In the genomic region with DNA sequence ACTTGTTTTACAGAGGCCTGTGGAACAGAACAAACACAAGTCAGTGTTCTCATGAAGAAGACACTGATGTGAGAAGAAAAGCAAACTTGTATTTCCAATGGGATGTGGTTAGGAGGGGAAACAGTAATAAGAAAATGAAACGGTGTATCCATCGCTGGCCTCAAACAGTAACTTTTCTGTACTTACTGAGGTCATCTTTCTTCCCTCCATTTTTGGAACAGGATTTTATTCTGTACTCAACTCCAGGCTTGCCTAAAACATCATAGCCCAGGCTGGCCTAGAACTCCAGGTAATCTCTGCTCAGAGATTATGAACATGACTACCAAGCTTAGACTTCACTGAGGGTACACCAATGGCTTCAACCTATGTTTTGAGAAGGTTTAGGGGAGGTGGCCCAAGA, we compare ENCODE assay signal across 9 mouse cellular contexts. TPM values are rescaled to one million over a fixed set of nuclear protein-coding genes. Genes with fewer than 3 reads are reported as not detected.
DNase-seq lines count a peak whose midpoint lies in the region; ATAC-seq and TF ChIP-seq lines count a peak whose summit lies in the region.
"Had no signal": no experiment of that assay in that cellular context is flagged by ENCODE, and none has a peak within 500 bp of the region (broad histone marks: within the 10 kb centered on the region; RNA-seq: fewer than 3 reads in every experiment).

No protein-coding gene starts in this region.

- H3K9me3 ChIP-seq in heart, embryonic 11.5 days (replicated peaks; ENCODE audit: control insufficient read depth, low read length), result no peaks in the 10 kb centered on the region
- H3K9me3 ChIP-seq in ES-E14 (ENCODE audit: control insufficient read depth, insufficient read depth, low read depth, low read length), result no peaks in the 10 kb centered on the region
- no peaks in the 10 kb centered on the region for H3K9me3 ChIP-seq in hindbrain, embryonic 12.5 days (replicated peaks)
- H3K9me3 ChIP-seq in liver, postnatal 0 days (ENCODE audit: low read length), result no peaks in the 10 kb centered on the region

- no peak for TF ChIP-seq CTCF in liver, postnatal 0 days (IDR thresholded peaks at IDR 0.05; ENCODE audit: low read depth)
- no peak for TF ChIP-seq CTCF in thymus, adult 2 months (IDR thresholded peaks at IDR 0.05; ENCODE audit: borderline replicate concordance, control insufficient read depth, extremely low read depth, insufficient read depth, low read length, poor library complexity)

- H3K4me2 ChIP-seq in heart, embryonic 11.5 days, result peak overlapping the region; percentile 73
- peak overlapping the region; percentile 68 for H3K4me2 ChIP-seq in hindbrain, embryonic 12.5 days (replicated peaks)
- H3K4me2 ChIP-seq in liver, postnatal 0 days (ENCODE audit: low read depth, low read length), result peak overlapping the region; percentile 81

- TF ChIP-seq POLR2A in thymus, adult 2 months (IDR thresholded peaks at IDR 0.05; ENCODE audit: control insufficient read depth, extremely low read depth, insufficient read depth, low read length, poor library complexity), result no peak

- DNase-seq in heart, postnatal 36 days, result no peak
- no peak for DNase-seq in ES-E14 (ENCODE audit: low read depth, low spot score)
- no peak for DNase-seq in liver, postnatal 0 days
- no peak for DNase-seq in thymus, adult 2 months
- no peak for DNase-seq in c-Kit-positive CD71-positive TER-119-positive erythroid progenitor cells, embryonic 14.5 days (ENCODE audit: low spot score)
- DNase-seq in layer of hippocampus, adult 11-12 months (ENCODE audit: low spot score), result no peak

- in situ Hi-C loops in ES-E14 (cut with MboI; ENCODE audit: low sequenced_read_pairs in 2 of 2, unreplicated experiment in 2 of 2), result no loop called here

- intact Hi-C loops in heart, postnatal 36 days (cut with DNase I), result no loop called here

- H3K4me3 ChIP-seq in heart, embryonic 11.5 days (ENCODE audit: low read depth, low read length), result peak overlapping the region; percentile 80
- peak overlapping the region; percentile 70 to 97 for H3K4me3 ChIP-seq in ES-E14 (ENCODE audit: insufficient read depth in 1 of 2, low read depth in 1 of 2, low read length in 2 of 2, poor library complexity in 1 of 2, severe bottlenecking in 1 of 2)
- peak overlapping the region; percentile 84 for H3K4me3 ChIP-seq in hindbrain, embryonic 12.5 days
- H3K4me3 ChIP-seq in liver, postnatal 0 days (ENCODE audit: low read depth, low read length), result peak overlapping the region; percentile 81
- no peak overlapping the region for H3K4me3 ChIP-seq in thymus, adult 2 months (ENCODE audit: control insufficient read depth, insufficient read depth, low read length)

- no peaks in the 10 kb centered on the region for H3K27me3 ChIP-seq in heart, embryonic 11.5 days (ENCODE audit: control insufficient read depth, insufficient read depth, low read length)
- no peaks in the 10 kb centered on the region for H3K27me3 ChIP-seq in hindbrain, embryonic 12.5 days
- no peaks in the 10 kb centered on the region for H3K27me3 ChIP-seq in liver, postnatal 0 days (ENCODE audit: insufficient read depth, low read length)
- no peaks in the 10 kb centered on the region for H3K27me3 ChIP-seq in thymus, adult 2 months (ENCODE audit: control insufficient read depth, insufficient read depth, low read length)

- WGBS in heart, embryonic 11.5 days (ENCODE audit: insufficient replicate concordance), result 91% methylated on average over 2 of the region's 2 CpGs
- WGBS in hindbrain, embryonic 12.5 days, result 98% methylated on average over 2 of the region's 2 CpGs
- WGBS in liver, postnatal 0 days (ENCODE audit: insufficient replicate concordance), result 66% methylated on average over 2 of the region's 2 CpGs
- WGBS in thymus, adult 2 months, result 68% methylated on average over 2 of the region's 2 CpGs

- peaks cover 53% of the 10 kb centered on the region for H3K36me3 ChIP-seq in heart, embryonic 11.5 days (ENCODE audit: control insufficient read depth, insufficient read depth, low read length)
- peaks cover 61% of the 10 kb centered on the region for H3K36me3 ChIP-seq in ES-E14 (ENCODE audit: control insufficient read depth, insufficient read depth, low read length, poor library complexity, severe bottlenecking)
- H3K36me3 ChIP-seq in hindbrain, embryonic 12.5 days, result peaks cover 78% of the 10 kb centered on the region
- peaks cover 75% of the 10 kb centered on the region for H3K36me3 ChIP-seq in liver, postnatal 0 days (replicated peaks; ENCODE audit: insufficient read depth, low read length)
- H3K36me3 ChIP-seq in thymus, adult 2 months (ENCODE audit: control insufficient read depth, insufficient read depth, low read length), result peaks cover 53% of the 10 kb centered on the region

- TF ChIP-seq EP300 in liver, postnatal 0 days (IDR thresholded peaks at IDR 0.05; ENCODE audit: low read depth), result no peak

- peaks cover 19% of the 10 kb centered on the region for H3K4me1 ChIP-seq in heart, embryonic 11.5 days (ENCODE audit: control insufficient read depth, insufficient read depth, low read length)
- H3K4me1 ChIP-seq in ES-E14 (ENCODE audit: control insufficient read depth in 2 of 2, insufficient read depth in 2 of 2, low read length in 2 of 2, poor library complexity in 1 of 2), result peaks cover 0 to 16% of the 10 kb centered on the region in 2 experiments; a peak in 2 of 4 replicates
- H3K4me1 ChIP-seq in hindbrain, embryonic 12.5 days, result peaks cover 39% of the 10 kb centered on the region
- H3K4me1 ChIP-seq in liver, postnatal 0 days (ENCODE audit: insufficient read depth), result peaks cover 24% of the 10 kb centered on the region
- peaks cover 4% of the 10 kb centered on the region; the same call in 1 of the 2 replicates for H3K4me1 ChIP-seq in thymus, adult 2 months (replicated peaks; ENCODE audit: control insufficient read depth, insufficient read depth, low read length)

- H3K27ac ChIP-seq in heart, embryonic 11.5 days (ENCODE audit: low read depth, low read length), result peak overlapping the region; percentile 95
- no peak overlapping the region for H3K27ac ChIP-seq in ES-E14 (ENCODE audit: insufficient read depth, low read depth, low read length, poor library complexity, severe bottlenecking)
- no peak overlapping the region for H3K27ac ChIP-seq in hindbrain, embryonic 12.5 days
- H3K27ac ChIP-seq in liver, postnatal 0 days (ENCODE audit: low read depth), result peak overlapping the region; percentile 92
- H3K27ac ChIP-seq in thymus, adult 2 months (ENCODE audit: control insufficient read depth, insufficient read depth, low read length), result no peak overlapping the region

- no peak for ATAC-seq in heart, embryonic 11.5 days (replicated peaks; ENCODE audit: insufficient number of reproducible peaks, low FRiP score, low TSS enrichment)
- ATAC-seq in hindbrain, embryonic 12.5 days (ENCODE audit: low FRiP score), result no peak
- ATAC-seq in liver, postnatal 0 days, result no peak
- ATAC-seq: inflammation-experienced regulatory T-cells, adult 6 months had no signal

- peak overlapping the region; percentile 94; the same call in 1 of the 2 replicates for H3K9ac ChIP-seq in heart, embryonic 11.5 days (ENCODE audit: low read depth, low read length)
- H3K9ac ChIP-seq in ES-E14 (ENCODE audit: insufficient read depth, low read depth, low read length, poor library complexity, severe bottlenecking), result no peak overlapping the region; the same call in 1 of the 2 replicates
- H3K9ac ChIP-seq in hindbrain, embryonic 12.5 days, result peak overlapping the region; percentile 94
- H3K9ac ChIP-seq in liver, postnatal 0 days (replicated peaks), result peak overlapping the region; percentile 92

TF ChIP-seq in ES-E14, 5 proteins besides CTCF, POLR2A, EP300 and RAD21 (continues in another document):
- TF ChIP-seq ZC3H11A (IDR thresholded peaks at IDR 0.05; ENCODE audit: borderline replicate concordance, low read depth, low read length) (no peak), HCFC1 (IDR thresholded peaks at IDR 0.05; ENCODE audit: borderline replicate concordance, insufficient read depth, low read length) (no peak), CHD2 (IDR thresholded peaks at IDR 0.05; ENCODE audit: low read depth, low read length) (no peak)

RNA-seq across cellular contexts. Expression of gene Rad23a, which starts 1.1 kb away (rescaled TPM):
- 125 and 127 TPM in 2 replicates for polyA plus RNA-seq in heart, embryonic 11.5 days (2014; fragmentation: Nextera tagmentation; extraction: Ambion mirVana)
- total RNA-seq in heart, postnatal 36 days (2021), result 10 to 100 TPM; 84.0 to 87.4 TPM
- total RNA-seq in ES-E14 (2012; rRNA removed), result 76.7 and 76.8 TPM in 2 replicates
- 88.8 and 101 TPM in 2 replicates for polyA plus RNA-seq in hindbrain, embryonic 12.5 days (2016; fragmentation: Nextera tagmentation; extraction: Ambion mirVana)
- 154 and 164 TPM in 2 replicates for polyA plus RNA-seq in liver, postnatal 0 days (2015; fragmentation: Nextera tagmentation; extraction: Ambion mirVana)
- polyA plus RNA-seq in thymus, adult 2 months (2012; rRNA removed), result 109 and 117 TPM in 2 replicates

RNA-seq across cellular contexts. Expression of gene Calr, which starts 7.3 kb away (rescaled TPM):
- 830 and 894 TPM in 2 replicates for polyA plus RNA-seq in heart, embryonic 11.5 days (2014; fragmentation: Nextera tagmentation; extraction: Ambion mirVana)
- total RNA-seq in heart, postnatal 36 days (2021), result 100 to 1,000 TPM; 337 to 380 TPM
- total RNA-seq in ES-E14 (2012; rRNA removed), result 1,121 and 1,357 TPM in 2 replicates
- polyA plus RNA-seq in hindbrain, embryonic 12.5 days (2016; fragmentation: Nextera tagmentation; extraction: Ambion mirVana), result 792 and 820 TPM in 2 replicates
- 331 and 375 TPM in 2 replicates for polyA plus RNA-seq in liver, postnatal 0 days (2015; fragmentation: Nextera tagmentation; extraction: Ambion mirVana)
- 182 and 186 TPM in 2 replicates for polyA plus RNA-seq in thymus, adult 2 months (2012; rRNA removed)

RNA-seq across cellular contexts. Expression of gene Gadd45gip1, which starts 8.1 kb away (rescaled TPM):
- polyA plus RNA-seq in heart, embryonic 11.5 days (2014; fragmentation: Nextera tagmentation; extraction: Ambion mirVana), result 51.5 and 52.2 TPM in 2 replicates
- total RNA-seq in heart, postnatal 36 days (2021), result 10 to 100 TPM; 28.5 to 29.5 TPM
- 24.7 and 30.8 TPM in 2 replicates for total RNA-seq in ES-E14 (2012; rRNA removed)
- polyA plus RNA-seq in hindbrain, embryonic 12.5 days (2016; fragmentation: Nextera tagmentation; extraction: Ambion mirVana), result 35.7 and 38.6 TPM in 2 replicates
- 31.9 and 34.9 TPM in 2 replicates for polyA plus RNA-seq in liver, postnatal 0 days (2015; fragmentation: Nextera tagmentation; extraction: Ambion mirVana)
- 52.9 and 60.6 TPM in 2 replicates for polyA plus RNA-seq in thymus, adult 2 months (2012; rRNA removed)

RNA-seq across cellular contexts. Expression of gene Dand5, which starts 16.8 kb away (rescaled TPM):
- 5.0 and 6.0 TPM in 2 replicates for polyA plus RNA-seq in heart, embryonic 11.5 days (2014; fragmentation: Nextera tagmentation; extraction: Ambion mirVana)
- 1 to 10 TPM; 9.3 to 9.9 TPM for total RNA-seq in heart, postnatal 36 days (2021)
- 1.0 and 1.4 TPM in 2 replicates for total RNA-seq in ES-E14 (2012; rRNA removed)
- 6.6 and 7.1 TPM in 2 replicates for polyA plus RNA-seq in hindbrain, embryonic 12.5 days (2016; fragmentation: Nextera tagmentation; extraction: Ambion mirVana)
- polyA plus RNA-seq in liver, postnatal 0 days (2015; fragmentation: Nextera tagmentation; extraction: Ambion mirVana), result 2.4 and 2.5 TPM in 2 replicates
- polyA plus RNA-seq in thymus, adult 2 months (2012; rRNA removed), result 2.2 TPM in 2 replicates

RNA-seq across cellular contexts. Expression of gene Farsa, which starts 17.4 kb away (rescaled TPM):
- polyA plus RNA-seq in heart, embryonic 11.5 days (2014; fragmentation: Nextera tagmentation; extraction: Ambion mirVana), result 53.6 and 54.5 TPM in 2 replicates
- 10 to 100 TPM; 23.1 TPM for total RNA-seq in heart, postnatal 36 days (2021)
- 123 and 137 TPM in 2 replicates for total RNA-seq in ES-E14 (2012; rRNA removed)
- 92.2 and 98.9 TPM in 2 replicates for polyA plus RNA-seq in hindbrain, embryonic 12.5 days (2016; fragmentation: Nextera tagmentation; extraction: Ambion mirVana)
- polyA plus RNA-seq in liver, postnatal 0 days (2015; fragmentation: Nextera tagmentation; extraction: Ambion mirVana), result 30.3 and 33.6 TPM in 2 replicates
- 93.5 and 103 TPM in 2 replicates for polyA plus RNA-seq in thymus, adult 2 months (2012; rRNA removed)

Comparison
In these comparisons a context has a peak if more than half of its experiments do, and no peak if none do; other contexts are left out.
1. H3K27ac ChIP-seq: peak in heart, embryonic 11.5 days (single experiment) and liver, postnatal 0 days (single experiment); none in ES-E14 (single experiment), hindbrain, embryonic 12.5 days (single experiment) and thymus, adult 2 months (single experiment).
2. Peak in every context shown above with its lines, with median percentiles within 50 percentile points of each other: H3K4me2 ChIP-seq.